Mouse (Mus musculus) liver, embryonic 16.5 days (tissue): ENCODE data around the gene Pparg. TPM values are rescaled to one million over a fixed set of nuclear protein-coding genes. Genes with fewer than 3 reads are reported as not detected.

Experiments
- polyA plus RNA-seq: library from polyadenylated mRNA; unstranded; fragments of >200 nt; fragmentation: Nextera tagmentation; extraction: Ambion mirVana; gene quantifications from 2 replicates; pipeline ENCODE4 v1.2.1, GENCODE M21; 2015

Gene Pparg
- polyA plus RNA-seq, 1 experiment from 2014 or later, result 1.7 TPM

Other genes starting within 250 kb of the Pparg start
- 0.11 and 0.25 TPM in 2 replicates for gene Syn2, start 226.0 kb upstream of the Pparg start, polyA plus RNA-seq
- not detected in 2 replicates for gene Gm17482, start 133.6 kb upstream of the Pparg start, polyA plus RNA-seq
- not detected in 2 replicates for gene Timp4, start 108.7 kb upstream of the Pparg start, polyA plus RNA-seq
- 7.6 and 8.5 TPM in 2 replicates for gene Tsen2, start 183.7 kb downstream of the Pparg start, polyA plus RNA-seq
- gene Mkrn2os, start 231.6 kb downstream of the Pparg start, polyA plus RNA-seq, result 10.8 and 12.5 TPM in 2 replicates
- 7.8 and 8.6 TPM in 2 replicates for gene Mkrn2, start 241.0 kb downstream of the Pparg start, polyA plus RNA-seq